Mouse (Mus musculus) CH12.LX (cell line): ENCODE measurements around the gene Brca1.

Source experiments
- EP300 ChIP-seq: IDR thresholded peaks from 2 replicates; pipeline ENCODE4 v1.6.1; 2011; ENCODE audit warnings: low read length, improper control_type of control experiment
- POLR2A ChIP-seq: IDR thresholded peaks from 2 replicates; pipeline ENCODE4 v1.6.1; 2011; ENCODE audit warnings: low read depth, mild to moderate bottlenecking, improper control_type of control experiment, low read length

DNA sequence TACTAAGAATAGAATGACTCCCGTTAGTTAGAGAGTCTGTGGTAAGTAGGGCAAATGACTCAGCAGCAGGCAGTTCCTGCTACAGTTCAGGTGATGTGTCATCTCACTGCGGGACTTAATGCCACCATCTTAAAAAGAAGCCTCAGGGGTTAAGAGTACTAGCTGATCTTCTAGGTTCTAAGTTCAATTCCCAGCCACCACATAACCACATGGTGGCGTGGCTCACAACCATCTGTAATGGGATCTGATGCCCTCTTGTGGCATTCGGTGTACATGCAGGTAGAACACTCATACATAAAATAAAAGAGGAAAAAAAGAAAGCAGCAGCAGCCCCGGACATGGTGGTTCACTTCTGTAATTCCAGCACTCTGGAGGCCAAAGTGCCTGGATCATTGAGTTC lies 10.6 kb upstream of the Brca1 start:
- no peak; the same call in 1 of the 2 replicates for TF ChIP-seq EP300
- TF ChIP-seq POLR2A: no peak
